Mouse (Mus musculus) erythroid progenitor cell, adult 5-6 weeks (primary cell): ENCODE measurements around the gene Fbxl4. TPM values are rescaled to one million over a fixed set of nuclear protein-coding genes. Genes with fewer than 3 reads are reported as not detected.
"Not testable (repeated sequence)": the region's sequence is repeated elsewhere in the genome, so short reads cannot be mapped to it uniquely, and the experiment has no call there.

Experiments
- ATAC-seq: replicated peaks from 2 replicates; pipeline ENCODE4 v1.8.0; 2016; ENCODE audit warnings: moderate number of reproducible peaks, mild to moderate bottlenecking, moderate TSS enrichment, inconsistent platforms; ENCODE audit not compliant: poor library complexity, low FRiP score, severe bottlenecking
- total RNA-seq, 2 experiments: library from RNA; stranded (forward) in 1 of 2; stranded (reverse) in 1 of 2; fragments of 150-400 nt in 1 of 2; fragments of 186-747, 209-891 nt in 1 of 2; gene quantifications; 2 replicates each; pipeline versions ENCODE4 v1.2.3 to v1.2.4; 2015 to 2017; ENCODE audit warnings: low replicate concordance in 2 of 2

Gene Fbxl4
- total RNA-seq (2015; ENCODE audit: low replicate concordance): 4.2 TPM in 1 of 2 replicates, not detected in the other
- 2.6 TPM in 2 replicates for total RNA-seq (2017; ENCODE audit: low replicate concordance)

GRCm38 (mm10) chr4:22357266-22357930 is at the start of gene Fbxl4:
Gene Fbxl4, plus strand, starts transcription at chr4:22357543.
- ATAC-seq: peak; percentile 91

GRCm38 (mm10) chr4:22314564-22314963 is 42.8 kb upstream of the Fbxl4 start:
- ATAC-seq: no peak

GRCm38 (mm10) chr4:22342816-22343573 is 14.3 kb upstream of the Fbxl4 start:
- no peak for ATAC-seq

- ATAC-seq: not testable (repeated sequence)
Observed at GRCm38 (mm10) chr4:22349086-22349485, 8.3 kb upstream of the Fbxl4 start.

- peak; percentile 40; the same call in 1 of the 2 replicates for ATAC-seq
Observed at GRCm38 (mm10) chr4:22357931-22358300, 573 bp downstream of the Fbxl4 start.

- ATAC-seq: no peak
Observed at GRCm38 (mm10) chr4:22358487-22358886, 1.1 kb downstream of the Fbxl4 start.

- no peak for ATAC-seq
Observed at GRCm38 (mm10) chr4:22367368-22367767, 10.0 kb downstream of the Fbxl4 start.

GRCm38 (mm10) chr4:22378516-22378915 is 21.2 kb downstream of the Fbxl4 start:
- no peak for ATAC-seq

GRCm38 (mm10) chr4:22380646-22381045 is 23.3 kb downstream of the Fbxl4 start:
- no peak for ATAC-seq

GRCm38 (mm10) chr4:22383528-22384265 is 26.4 kb downstream of the Fbxl4 start:
- ATAC-seq: no peak

GRCm38 (mm10) chr4:22390045-22390444 is 32.7 kb downstream of the Fbxl4 start:
- ATAC-seq: no peak

GRCm38 (mm10) chr4:22392777-22393473 is 35.6 kb downstream of the Fbxl4 start:
- ATAC-seq: no peak

GRCm38 (mm10) chr4:22395404-22395803 is 38.1 kb downstream of the Fbxl4 start:
- ATAC-seq: no peak

GRCm38 (mm10) chr4:22396484-22397000 is 39.2 kb downstream of the Fbxl4 start:
- ATAC-seq: no peak

GRCm38 (mm10) chr4:22397003-22397402 is 39.7 kb downstream of the Fbxl4 start:
- no peak for ATAC-seq

- no peak for ATAC-seq
Observed at GRCm38 (mm10) chr4:22402032-22402431, 44.7 kb downstream of the Fbxl4 start.

GRCm38 (mm10) chr4:22402930-22403329 is 45.6 kb downstream of the Fbxl4 start:
- ATAC-seq: no peak

GRCm38 (mm10) chr4:22420627-22421026 is 63.3 kb downstream of the Fbxl4 start:
- ATAC-seq: no peak

- no peak for ATAC-seq
Observed at GRCm38 (mm10) chr4:22422400-22422799, 65.1 kb downstream of the Fbxl4 start.

- no peak for ATAC-seq
Observed at GRCm38 (mm10) chr4:22428150-22428549, 70.8 kb downstream of the Fbxl4 start.
